Mouse (Mus musculus) forebrain, postnatal 0 days (tissue): ENCODE results near the gene Rab15. TPM values are rescaled to one million over a fixed set of nuclear protein-coding genes. Genes with fewer than 3 reads are reported as not detected.
A peak's percentile ranks its signal among the peaks of the same experiment; 100 is the strongest.
"Not testable (repeated sequence)": the region's sequence is repeated elsewhere in the genome, so short reads cannot be mapped to it uniquely, and the experiment has no call there.

ENCODE experiments used
- ATAC-seq: fragments of 200-750 bp; cut with Nextera tagmentation; 2 replicates; pipeline ENCODE4 v1.8.0; 2017; ENCODE audit warnings: mild to moderate bottlenecking, moderate library complexity
- DNase-seq: peaks from one replicate; pipeline ENCODE4 v3.0.0-alpha.2; 2015
- H3K27ac ChIP-seq: fragments of 300-500 bp; sonication (generic); 2 replicates; pipeline ENCODE4 v1.5.1; 2014; ENCODE audit warnings: low read depth, mild to moderate bottlenecking, antibody characterized with exemption, low read length, moderate library complexity, mixed read lengths
- H3K27me3 ChIP-seq: fragments of 300-500 bp; sonication (generic); 2 replicates; pipeline ENCODE4 v1.6.1; 2014; ENCODE audit warnings: mild to moderate bottlenecking, low read length, mixed read lengths; ENCODE audit not compliant: insufficient read depth
- H3K36me3 ChIP-seq: fragments of 300-500 bp; sonication (generic); 2 replicates; pipeline ENCODE4 v1.6.1; 2014; ENCODE audit warnings: mild to moderate bottlenecking, moderate library complexity; ENCODE audit not compliant: insufficient read depth
- H3K4me1 ChIP-seq: fragments of 300-500 bp; sonication (generic); 2 replicates; pipeline ENCODE4 v1.6.1; 2014; ENCODE audit warnings: antibody characterized with exemption; ENCODE audit not compliant: insufficient read depth
- H3K4me2 ChIP-seq: fragments of 300-500 bp; sonication (generic); 2 replicates; pipeline ENCODE4 v1.6.1; 2014; ENCODE audit warnings: low read depth, mild to moderate bottlenecking, moderate library complexity
- H3K4me3 ChIP-seq: fragments of 300-500 bp; sonication (generic); 2 replicates; pipeline ENCODE4 v1.5.1; 2014; ENCODE audit warnings: low read depth, low read length, mixed read lengths
- H3K9ac ChIP-seq: fragments of 300-500 bp; sonication (generic); 2 replicates; pipeline ENCODE4 v1.6.1; 2014; ENCODE audit warnings: mild to moderate bottlenecking
- H3K9me3 ChIP-seq: fragments of 300-500 bp; sonication (generic); 2 replicates; pipeline ENCODE4 v1.6.1; 2016; ENCODE audit warnings: low read length
- CTCF ChIP-seq: sonication (generic); IDR thresholded peaks from 2 replicates; pipeline ENCODE4 v1.5.1; 2016; ENCODE audit warnings: antibody characterized with exemption, control low read depth, low read depth
- WGBS: fragments of 180-500 bp; shearing (Covaris S2); extraction: QIAGEN DNeasy Blood & Tissue Kit; methylation state at CpG from one replicate; pipeline ENCODE4 v1.1.7; 2014; 5-methylcytosine and 5-hydroxymethylcytosine counted together
- polyA plus RNA-seq: library from polyadenylated mRNA; unstranded; fragments of >200 nt; fragmentation: Nextera tagmentation; extraction: Ambion mirVana; gene quantifications from 2 replicates; pipeline ENCODE4 v1.2.1, GENCODE M21; 2015
- total RNA-seq: library from RNA; depleted of rRNA; stranded (reverse); fragments of >200 nt; gene quantifications from 2 replicates; pipeline ENCODE4 v1.2.3, GENCODE M21; 2014

Gene Rab15
- total and polyA plus RNA-seq, 2 experiments from 2014 or later, result 52.6 to 83.0 TPM

DNA sequence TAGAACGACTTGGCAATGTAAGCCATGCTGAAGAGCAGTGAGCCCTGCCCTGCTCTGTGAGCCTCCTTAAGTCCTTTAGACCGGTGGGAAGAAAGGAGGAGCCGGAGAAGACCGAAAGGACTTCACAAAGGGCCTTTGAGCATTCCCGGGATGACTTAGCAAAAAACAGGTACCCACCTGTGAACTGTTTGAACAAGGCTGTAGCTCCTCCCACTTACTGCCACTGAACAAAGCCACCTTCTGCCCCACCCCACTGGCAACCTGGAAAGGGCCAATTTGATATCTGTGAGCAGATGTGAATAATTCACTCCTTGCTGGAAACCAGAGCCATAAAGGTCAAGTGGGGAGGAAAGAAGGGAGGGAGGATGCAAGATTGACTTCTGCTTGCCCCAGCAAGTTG lies 27.4 kb downstream of the Rab15 start, which contains the start of gene Gpx2:
Gpx2 (minus strand) TSS at position 205 of the 400 bp plus-strand sequence.
- H3K9me3 ChIP-seq, result no peaks in the 10 kb centered on the region
- H3K4me2 ChIP-seq, result no peak within 1 kb of the TSS
- WGBS, result 77% methylated on average over 5 of the region's 5 CpGs
- H3K36me3 ChIP-seq, result peaks cover 4% of the 10 kb centered on the region; the same call in 1 of the 2 replicates
- H3K4me1 ChIP-seq, result no peaks in the 10 kb centered on the region
- ATAC-seq (no peak), DNase-seq (no peak)
- H3K4me3 ChIP-seq, result no peak within 1 kb of the TSS
- H3K27ac ChIP-seq, result no peak within 1 kb of the TSS
- H3K9ac ChIP-seq, result no peak within 1 kb of the TSS
- no peak for TF ChIP-seq CTCF
- H3K27me3 ChIP-seq, result no peaks in the 10 kb centered on the region

DNA sequence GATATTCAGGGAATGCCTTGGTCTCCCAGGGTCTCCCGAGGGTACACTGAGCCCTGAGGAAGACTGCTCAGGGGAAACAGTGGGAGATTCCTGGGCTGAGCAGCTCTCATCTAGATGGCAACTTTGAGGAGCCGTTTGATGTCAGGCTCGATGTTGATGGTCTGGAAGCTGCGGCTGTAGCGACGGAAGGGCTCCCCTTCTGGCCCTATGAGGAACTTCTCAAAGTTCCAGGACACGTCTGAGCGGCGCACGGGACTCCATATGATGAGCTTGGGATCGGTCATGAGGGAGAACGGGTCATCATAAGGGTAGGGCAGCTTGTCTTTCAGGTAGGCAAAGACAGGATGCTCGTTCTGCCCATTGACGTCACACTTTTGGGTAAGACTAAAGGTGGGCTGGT lies 30.2 kb downstream of the Rab15 start:
- DNase-seq, H3K4me3 ChIP-seq, H3K4me2 ChIP-seq, H3K9me3 ChIP-seq, H3K4me1 ChIP-seq, H3K27ac ChIP-seq, H3K27me3 ChIP-seq, ATAC-seq, H3K9ac ChIP-seq, H3K36me3 ChIP-seq: not testable (repeated sequence)
- whole genome bisulfite sequencing, result 62% methylated on average over 14 of the region's 14 CpGs
- peak; percentile 10; the same call in 1 of the 2 replicates for TF ChIP-seq CTCF

DNA sequence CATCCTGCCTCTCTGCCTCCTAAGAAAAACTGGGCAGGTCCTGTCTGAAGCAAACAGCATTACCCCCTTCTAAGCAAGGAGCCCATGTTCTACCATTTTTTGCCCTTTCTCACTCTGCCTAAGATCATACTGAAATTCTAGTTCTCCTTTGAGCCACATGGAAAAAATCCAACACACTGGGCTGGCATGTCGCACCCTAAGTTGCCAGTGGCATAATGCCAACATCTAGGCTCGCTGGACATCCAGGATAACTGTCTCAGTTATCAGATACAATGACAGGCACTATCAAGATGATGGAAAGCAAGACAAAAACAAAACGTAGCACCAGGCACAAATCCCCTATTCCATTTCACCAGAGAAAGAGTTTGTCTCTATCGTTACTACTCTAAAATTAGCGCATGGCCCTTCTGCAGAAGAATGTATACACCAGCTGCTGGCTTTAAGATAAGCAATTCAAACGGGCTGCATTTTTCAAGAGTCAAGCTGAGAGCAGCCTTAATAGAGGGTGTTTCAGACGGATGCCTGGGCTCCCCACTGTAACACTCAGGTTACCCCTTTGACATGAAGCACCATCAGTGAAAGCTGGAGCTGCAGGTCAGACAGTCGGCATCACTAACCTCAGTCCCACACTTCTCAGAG lies 32.1 kb downstream of the Rab15 start:
- Histone ChIP-seq H3K27me3 (no peaks in the 10 kb centered on the region), H3K4me2 (no peak overlapping the region), H3K36me3 (no peaks in the 10 kb centered on the region), H3K9ac (no peak overlapping the region), H3K4me1 (no peaks in the 10 kb centered on the region), H3K4me3 (no peak overlapping the region), H3K9me3 (no peaks in the 10 kb centered on the region), H3K27ac (peak overlapping the region; percentile 42; the same call in 1 of the 2 replicates)
- WGBS, result 33% methylated on average over 8 of the region's 8 CpGs
- ATAC-seq (peak; percentile 69), DNase-seq (peak; percentile 44)
- TF ChIP-seq CTCF, result no peak

DNA sequence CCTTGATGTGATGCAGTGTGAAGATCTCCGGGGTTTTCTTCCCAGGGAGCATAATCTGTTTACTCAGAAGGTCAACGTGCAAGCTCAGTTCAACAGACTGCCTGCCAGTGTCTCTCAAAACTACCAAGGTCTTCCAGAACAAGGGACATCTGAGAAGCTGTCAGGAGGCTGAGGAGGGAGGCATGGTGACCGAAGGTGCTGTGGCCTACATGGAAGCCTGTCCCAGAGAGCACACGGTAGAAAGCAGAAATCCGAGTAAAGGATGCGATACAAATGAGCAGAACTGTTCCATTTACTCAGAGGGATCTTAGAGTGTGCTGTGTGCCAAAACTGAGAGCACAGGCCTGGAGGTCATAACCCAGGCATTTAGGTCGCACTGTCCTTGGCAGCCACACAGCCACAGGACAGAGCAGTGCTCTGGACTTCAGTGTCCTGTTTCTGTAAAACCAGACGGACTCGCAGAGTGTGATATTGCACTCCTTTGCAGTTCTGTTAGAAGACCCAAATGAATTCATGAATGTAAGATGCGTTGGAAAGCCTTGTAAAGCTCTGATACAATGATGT lies 38.6 kb downstream of the Rab15 start:
- no peak for ATAC-seq
- Histone ChIP-seq H3K27me3 (no peaks in the 10 kb centered on the region), H3K4me3 (no peak overlapping the region), H3K36me3 (peaks cover 4% of the 10 kb centered on the region; the same call in 1 of the 2 replicates), H3K4me1 (no peaks in the 10 kb centered on the region), H3K9me3 (no peaks in the 10 kb centered on the region), H3K9ac (no peak overlapping the region), H3K27ac (no peak overlapping the region), H3K4me2 (no peak overlapping the region)
- TF ChIP-seq CTCF, result no peak
- no peak for DNase-seq
- WGBS, result 65% methylated on average over 10 of the region's 10 CpGs

DNA sequence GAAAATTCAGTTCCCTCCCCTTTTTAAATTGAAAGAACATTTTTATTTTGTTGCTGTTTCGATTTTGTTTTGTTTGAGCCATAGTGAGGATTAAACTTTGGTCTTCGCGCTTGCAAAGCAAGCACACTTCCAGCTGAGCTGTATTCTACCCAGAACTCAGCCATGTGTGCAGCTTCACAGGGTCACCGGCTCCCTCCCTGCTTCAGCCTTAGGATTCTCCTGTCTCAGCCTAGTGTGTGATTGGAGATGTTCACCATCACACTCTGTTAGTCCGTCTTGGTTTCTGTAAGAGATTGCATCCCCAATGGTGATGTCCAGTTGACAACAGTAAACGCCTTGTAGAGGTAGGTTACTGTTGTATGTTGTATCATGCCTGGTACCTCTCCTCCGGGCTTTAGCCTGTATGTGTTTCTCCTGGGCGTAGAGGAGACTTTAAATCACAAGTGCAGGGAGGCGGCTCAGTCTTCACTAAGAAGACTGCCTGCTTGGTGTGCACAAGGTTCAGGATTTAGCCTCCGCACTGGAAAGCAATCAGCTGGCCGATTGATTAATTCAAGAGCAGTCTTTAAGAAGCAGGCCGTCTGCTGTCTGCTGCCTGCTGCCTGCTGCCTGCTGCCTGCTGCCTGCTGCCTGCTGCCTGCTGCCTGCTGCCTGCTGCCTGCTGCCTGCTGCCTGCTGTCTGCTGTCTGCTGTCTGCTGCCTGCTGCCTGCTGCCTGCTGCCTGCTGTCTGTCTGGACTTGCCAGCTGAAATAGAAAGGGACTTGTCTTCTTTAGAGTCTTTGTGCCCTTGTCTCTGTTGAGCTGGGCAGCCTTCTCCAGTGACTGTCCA lies 41.9 kb downstream of the Rab15 start:
- Histone ChIP-seq H3K9me3 (no peaks in the 10 kb centered on the region), H3K9ac (no peak overlapping the region), H3K27ac (0 out of 2 replicates have a peak overlapping the region, but pooled peaks have one; percentile 29), H3K4me2 (no peak overlapping the region), H3K4me3 (no peak overlapping the region), H3K36me3 (peaks cover 4% of the 10 kb centered on the region; the same call in 1 of the 2 replicates), H3K27me3 (no peaks in the 10 kb centered on the region), H3K4me1 (no peaks in the 10 kb centered on the region)
- DNase-seq (peak; percentile 54), ATAC-seq (peak; percentile 56)
- 61% methylated on average over 12 of the region's 12 CpGs for WGBS
- TF ChIP-seq CTCF, result no peak

DNA sequence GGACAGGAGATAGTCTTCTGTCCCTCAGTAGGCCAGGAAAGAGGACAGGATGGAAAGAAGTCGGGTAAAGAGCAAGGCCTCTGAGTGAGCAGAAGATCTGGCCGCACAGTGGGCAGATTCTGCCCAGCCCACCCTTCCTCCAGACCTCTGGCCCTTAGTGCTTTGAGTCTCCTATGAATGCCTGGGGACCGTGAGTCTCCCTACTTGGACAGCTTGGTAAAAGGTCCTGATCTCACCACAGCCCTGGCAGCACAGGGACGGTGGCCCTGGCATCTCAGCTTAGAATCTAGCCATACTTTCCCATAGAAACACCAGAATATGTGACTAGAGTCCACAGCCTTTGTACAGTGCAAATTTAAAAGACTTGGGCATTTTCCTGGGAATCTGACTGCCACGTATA lies 42.8 kb downstream of the Rab15 start:
- Histone ChIP-seq H3K36me3 (peaks cover 4% of the 10 kb centered on the region; the same call in 1 of the 2 replicates), H3K27me3 (no peaks in the 10 kb centered on the region), H3K27ac (no peak overlapping the region), H3K9ac (no peak overlapping the region), H3K9me3 (no peaks in the 10 kb centered on the region), H3K4me2 (no peak overlapping the region), H3K4me1 (no peaks in the 10 kb centered on the region), H3K4me3 (no peak overlapping the region)
- no peak for TF ChIP-seq CTCF
- DNase-seq, result no peak
- ATAC-seq, result no peak
- WGBS, result 80% methylated on average over 5 of the region's 5 CpGs
